Mouse (Mus musculus) frontal cortex, adult 2 months (tissue): ENCODE measurements at regions not wholly inside any gene's neighbourhood (a gene's known extent, or its start where the extent isn't known, plus 50 kb on each side); places are given as distances from the start of the nearest gene placed in this dataset.
"Not testable (repeated sequence)": the region's sequence is repeated elsewhere in the genome, so short reads cannot be mapped to it uniquely, and the experiment has no call there.

Experiments
- DNase-seq, 2 experiments: peaks; one replicate each; pipeline ENCODE4 v3.0.0; 2022; ENCODE audit warnings: low spot score in 1 of 2; ENCODE audit errors: extremely low spot score in 1 of 2

GRCm38 (mm10) chr2:129947847-129948553 is 64.1 kb upstream of the Tgm3 start:
- no peak for DNase-seq

DNA sequence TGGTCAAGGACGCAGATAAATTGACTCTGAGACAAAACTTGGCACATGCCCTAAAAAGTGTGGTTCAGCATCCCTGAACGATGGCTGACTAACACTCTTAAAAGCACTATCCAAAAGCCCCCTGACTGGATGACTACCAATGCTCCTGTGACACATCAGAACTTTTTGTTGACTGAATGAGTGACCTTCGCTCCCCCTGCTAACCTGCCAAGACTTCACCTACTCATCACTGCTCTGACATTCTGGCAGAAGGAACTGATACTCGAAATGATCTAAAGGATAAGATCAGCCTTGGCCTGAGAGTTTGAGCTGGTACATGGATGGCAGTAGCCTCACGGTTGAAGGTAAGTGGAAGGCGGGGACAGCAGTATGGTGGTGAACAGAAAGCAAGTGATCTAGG is 62.4 kb upstream of the Tgm3 start:
- not testable (repeated sequence) for DNase-seq

DNA sequence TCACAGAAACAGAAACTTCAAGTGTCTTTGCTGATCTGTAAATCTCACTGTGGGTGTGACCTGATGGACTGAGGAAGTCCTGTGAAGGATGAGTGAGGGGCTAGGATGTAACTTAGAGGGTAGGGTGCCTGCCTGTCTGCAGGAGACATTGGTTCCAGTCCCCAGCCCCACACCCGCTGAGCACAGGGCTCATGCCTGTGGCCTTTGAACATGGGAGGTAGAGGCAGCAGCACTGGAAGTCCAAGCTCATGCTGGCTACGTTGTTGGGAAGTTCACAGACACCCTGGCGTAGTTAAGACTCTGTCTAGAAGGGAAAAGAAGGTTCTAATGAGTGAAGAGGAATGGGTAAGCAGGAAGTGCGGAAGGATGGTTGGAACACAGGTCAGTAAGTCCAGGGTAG is 59.7 kb upstream of the Tgm3 start:
- no peak for DNase-seq

DNA sequence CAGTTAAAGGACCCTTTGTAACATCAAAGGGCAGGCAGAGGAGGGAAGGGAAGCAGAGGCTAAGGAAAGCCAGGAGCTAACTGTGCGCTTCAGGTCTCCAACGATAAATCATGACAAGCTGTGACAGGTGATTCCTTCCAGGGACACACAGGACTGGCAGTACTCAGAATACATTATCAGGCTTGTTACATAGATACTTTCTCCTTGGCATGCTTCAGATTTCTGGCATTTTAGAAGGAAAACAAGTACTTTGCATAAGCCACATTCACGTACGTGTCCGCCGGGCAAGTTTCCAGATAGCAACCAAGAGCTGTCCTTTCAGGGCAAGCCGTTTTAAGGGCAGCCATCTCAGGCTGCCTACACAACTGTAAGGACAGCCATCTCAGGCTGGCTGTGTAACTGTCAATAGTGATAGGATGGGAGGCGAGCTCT is 56.9 kb upstream of the Tgm3 start:
- DNase-seq: no peak

GRCm38 (mm10) chr2:129958120-129958519 is 54.0 kb upstream of the Tgm3 start:
- DNase-seq: no peak

- no peak for DNase-seq
Measured at GRCm38 (mm10) chr2:129960364-129960763, 51.8 kb upstream of the Tgm3 start.

GRCm38 (mm10) chr2:129961522-129961921 is 50.6 kb upstream of the Tgm3 start:
- DNase-seq: no peak
